Mouse (Mus musculus) cerebellum, adult 18-20 months (tissue): ENCODE data around the gene Piezo1.
"Not testable (repeated sequence)": the region's sequence is repeated elsewhere in the genome, so short reads cannot be mapped to it uniquely, and the experiment has no call there.

Source experiments
- DNase-seq, 2 experiments: peaks; one replicate each; pipeline ENCODE4 v3.0.0; 2021

Gene Piezo1

GRCm38 (mm10) chr8:122551265-122552051 lies at the start of gene Piezo1:
Gene Piezo1, minus strand, starts transcription at chr8:122551329.
- DNase-seq, result peak; percentile 43 to 63

- no peak for DNase-seq
Measured at GRCm38 (mm10) chr8:122600666-122601065, 49.5 kb upstream of the Piezo1 start.

GRCm38 (mm10) chr8:122596031-122596430 lies 44.9 kb upstream of the Piezo1 start:
- DNase-seq, result no peak

- DNase-seq, result peak; percentile 50 to 53
Measured at GRCm38 (mm10) chr8:122593783-122594507, 42.8 kb upstream of the Piezo1 start.

GRCm38 (mm10) chr8:122593240-122593639 lies 42.1 kb upstream of the Piezo1 start:
- no peak for DNase-seq

- DNase-seq, result no peak
Measured at GRCm38 (mm10) chr8:122586749-122587148, 35.6 kb upstream of the Piezo1 start.

GRCm38 (mm10) chr8:122586171-122586570 lies 35.0 kb upstream of the Piezo1 start:
- no peak for DNase-seq

- DNase-seq, result no peak
Measured at GRCm38 (mm10) chr8:122585411-122585891, 34.3 kb upstream of the Piezo1 start.

- DNase-seq, result no peak
Measured at GRCm38 (mm10) chr8:122584981-122585380, 33.9 kb upstream of the Piezo1 start.

- DNase-seq, result no peak
Measured at GRCm38 (mm10) chr8:122580926-122581325, 29.8 kb upstream of the Piezo1 start.

GRCm38 (mm10) chr8:122579196-122579595 lies 28.1 kb upstream of the Piezo1 start:
- no peak for DNase-seq

GRCm38 (mm10) chr8:122577116-122577515 lies 26.0 kb upstream of the Piezo1 start:
- no peak for DNase-seq

GRCm38 (mm10) chr8:122576648-122577022 lies 25.5 kb upstream of the Piezo1 start, which contains the start of gene Aprt:
Gene Aprt, minus strand, starts transcription at chr8:122576909.
- peak; percentile 96 to 99 for DNase-seq

GRCm38 (mm10) chr8:122575735-122576647 lies 24.9 kb upstream of the Piezo1 start:
- peak in 1 of 2 experiments; percentile 42 for DNase-seq

GRCm38 (mm10) chr8:122575286-122575685 lies 24.2 kb upstream of the Piezo1 start:
- no peak for DNase-seq

- DNase-seq, result no peak
Measured at GRCm38 (mm10) chr8:122574667-122575251, 23.6 kb upstream of the Piezo1 start.

GRCm38 (mm10) chr8:122574264-122574663 lies 23.1 kb upstream of the Piezo1 start:
- DNase-seq, result no peak

- DNase-seq, result no peak
Measured at GRCm38 (mm10) chr8:122573577-122573976, 22.4 kb upstream of the Piezo1 start.

GRCm38 (mm10) chr8:122573176-122573575 lies 22.0 kb upstream of the Piezo1 start:
- DNase-seq, result not testable (repeated sequence)

- no peak for DNase-seq
Measured at GRCm38 (mm10) chr8:122572751-122573150, 21.6 kb upstream of the Piezo1 start.

- no peak for DNase-seq
Measured at GRCm38 (mm10) chr8:122571750-122572267, 20.7 kb upstream of the Piezo1 start.

- peak; percentile 71 to 77 for DNase-seq
Measured at GRCm38 (mm10) chr8:122571153-122571552, 20.0 kb upstream of the Piezo1 start.
